Mouse (Mus musculus): ENCODE results near the gene Sgms2. TPM values are rescaled to one million over a fixed set of nuclear protein-coding genes. Genes with fewer than 3 reads are reported as not detected.

Sgms2 gene
- total RNA-seq (2023) = under 1 TPM in 1 of 2 experiments, not detected in 1; 0.09 TPM

GRCm38 (mm10) chr3:131491361-131491925 lies at the start of gene Sgms2:
Gene Sgms2, minus strand, starts transcription at chr3:131491411.

GRCm38 (mm10) chr3:131302452-131303319 lies 188.5 kb downstream of the Sgms2 start, which contains the start of gene Cyp2u1:
Gene Cyp2u1, minus strand, starts transcription at chr3:131303227.

GRCm38 (mm10) chr3:131271559-131272373 lies 219.4 kb downstream of the Sgms2 start, which contains the start of gene Hadh:
Gene Hadh, minus strand, starts transcription at chr3:131272101.

Other genes with a start within 250 kb of the Sgms2 start
- gene Hadh, start 219.3 kb downstream of the Sgms2 start, total RNA-seq (2023) = 10 to 100 TPM; 18.2 to 23.3 TPM
- gene Cyp2u1, start 188.2 kb downstream of the Sgms2 start, total RNA-seq (2023) = 1 to 10 TPM; 1.3 to 1.7 TPM
- gene Papss1, start 73.4 kb upstream of the Sgms2 start, total RNA-seq (2023) = 10 to 100 TPM; 15.5 to 16.0 TPM